Mouse (Mus musculus) heart, postnatal 0 days (tissue): ENCODE measurements at regions not wholly inside any gene's neighbourhood (a gene's known extent, or its start where the extent isn't known, plus 50 kb on each side); places are given as distances from the start of the nearest gene placed in this dataset.

Source experiments
- CTCF ChIP-seq: IDR thresholded peaks from 2 replicates; pipeline ENCODE4 v1.5.1; 2016; ENCODE audit warnings: antibody characterized with exemption, control low read depth, low read depth
- EP300 ChIP-seq: IDR thresholded peaks from 2 replicates; pipeline ENCODE4 v1.6.1; 2016; ENCODE audit warnings: antibody characterized with exemption, low read depth

DNA sequence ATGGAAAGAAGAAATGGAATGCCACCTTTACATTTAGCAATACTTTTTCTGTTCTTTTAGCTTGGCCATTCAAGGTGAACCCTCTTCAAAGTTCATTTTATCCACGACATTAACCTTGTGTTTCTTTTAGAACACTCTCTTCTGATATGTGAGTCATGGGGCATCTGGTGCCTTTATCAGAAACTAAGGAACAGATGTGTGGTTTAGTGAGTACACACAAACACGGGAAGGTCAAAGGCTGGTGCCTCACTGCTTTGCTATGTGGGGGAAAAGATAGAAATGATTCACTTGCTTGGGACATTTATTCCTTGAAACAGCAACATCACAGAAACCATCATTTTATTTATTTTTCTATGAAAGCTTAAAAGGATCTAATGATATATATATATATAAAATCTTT, 428.7 kb downstream of the Kctd12 start:
- no peak for TF ChIP-seq CTCF
- no peak for TF ChIP-seq EP300
